Mouse (Mus musculus) ES-E14 (cell line): ENCODE data around the gene Uspl1. TPM values are rescaled to one million over a fixed set of nuclear protein-coding genes. Genes with fewer than 3 reads are reported as not detected.

Source experiments
- DNase-seq: peaks from one replicate; pipeline ENCODE4 v3.0.0-alpha.2; 2013; ENCODE audit warnings: low read depth, low spot score
- H3K27ac ChIP-seq: 2 replicates; pipeline ENCODE4 v1.5.1; 2012; ENCODE audit warnings: low read depth, mild to moderate bottlenecking, low read length, moderate library complexity, mixed read lengths; ENCODE audit not compliant: poor library complexity, insufficient read depth, severe bottlenecking
- H3K36me3 ChIP-seq: 2 replicates; pipeline ENCODE4 v1.6.1; 2012; ENCODE audit warnings: mild to moderate bottlenecking, low read length, moderate library complexity, mixed read lengths; ENCODE audit not compliant: control insufficient read depth, poor library complexity, insufficient read depth, severe bottlenecking
- H3K4me1 ChIP-seq, 2 experiments: fragments of 150-350 bp in 1 of 2; sonication (generic) in 1 of 2; 2 replicates each; pipeline ENCODE4 v1.6.1; 2012; ENCODE audit warnings: low read length in 2 of 2, mild to moderate bottlenecking in 1 of 2, mixed read lengths in 1 of 2; ENCODE audit not compliant: control insufficient read depth in 2 of 2, insufficient read depth in 2 of 2, poor library complexity in 1 of 2
- H3K4me3 ChIP-seq, 2 experiments: fragments of 150-350 bp in 1 of 2; sonication (generic) in 1 of 2; 2 replicates each; pipeline ENCODE4 v1.5.1; 2012; ENCODE audit warnings: low read length in 2 of 2, low read depth in 1 of 2, mild to moderate bottlenecking in 1 of 2, mixed read lengths in 1 of 2; ENCODE audit not compliant: insufficient read depth in 1 of 2, poor library complexity in 1 of 2, severe bottlenecking in 1 of 2
- H3K9ac ChIP-seq: 2 replicates; pipeline ENCODE4 v1.6.1; 2012; ENCODE audit warnings: low read depth, mild to moderate bottlenecking, low read length, mixed read lengths; ENCODE audit not compliant: poor library complexity, insufficient read depth, severe bottlenecking
- H3K9me3 ChIP-seq: fragments of 150-350 bp; sonication (generic); 2 replicates; pipeline ENCODE4 v1.6.1; 2012; ENCODE audit warnings: low read depth, mild to moderate bottlenecking, low read length; ENCODE audit not compliant: control insufficient read depth, insufficient read depth
- CHD2 ChIP-seq: IDR thresholded peaks from 2 replicates; pipeline ENCODE4 v1.6.1; 2014; ENCODE audit warnings: mild to moderate bottlenecking, low read depth, low read length, inconsistent platforms
- HCFC1 ChIP-seq: IDR thresholded peaks from 2 replicates; pipeline ENCODE4 v1.6.1; 2012; ENCODE audit warnings: low read length, inconsistent platforms, borderline replicate concordance; ENCODE audit not compliant: insufficient read depth
- MAFK ChIP-seq: IDR thresholded peaks from 2 replicates; pipeline ENCODE4 v1.6.1; 2014; ENCODE audit warnings: mild to moderate bottlenecking, low read depth, low read length, inconsistent platforms; ENCODE audit not compliant: insufficient read depth
- ZC3H11A ChIP-seq: IDR thresholded peaks from 2 replicates; pipeline ENCODE4 v1.6.1; 2012; ENCODE audit warnings: low read depth, mild to moderate bottlenecking, inconsistent platforms, low read length, borderline replicate concordance
- ZNF384 ChIP-seq: IDR thresholded peaks from 2 replicates; pipeline ENCODE4 v1.6.1; 2012; ENCODE audit warnings: low read depth, low read length, inconsistent platforms
- in situ Hi-C, 2 experiments: fragments of 600-800 bp; cut with MboI; formaldehyde crosslinking; loops; one replicate each; pipeline ENCODE4 v1.15.1; 2025; ENCODE audit warnings: low sequenced_read_pairs in 2 of 2, inconsistent platforms in 1 of 2; ENCODE audit not compliant: unreplicated experiment in 2 of 2
- total RNA-seq: library from RNA; depleted of rRNA; stranded (reverse); fragments of 300-350 nt; gene quantifications from 2 replicates; pipeline ENCODE4 v1.2.3, GENCODE M21; 2012

The Uspl1 gene
- total RNA-seq, 1 experiment = 108 TPM

DNA sequence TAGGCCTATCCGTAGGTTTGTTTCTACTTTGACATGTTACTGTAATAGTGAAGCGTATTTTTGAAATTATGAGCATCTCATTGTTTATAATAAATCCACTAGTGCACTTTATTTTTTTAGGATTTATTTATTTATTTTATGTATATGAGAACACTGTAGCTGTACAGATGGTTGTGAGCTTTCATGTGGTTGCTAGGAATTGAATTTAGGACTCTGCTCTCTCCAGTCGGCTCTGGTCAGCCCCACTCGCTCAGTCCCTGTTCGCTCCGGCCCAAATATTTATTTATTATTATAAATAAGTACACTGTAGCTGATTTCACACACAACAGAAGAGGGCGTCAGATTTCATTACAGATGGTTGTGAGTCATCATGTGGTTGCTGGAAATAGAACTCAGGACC, 24.6 kb downstream of the Uspl1 start:
- no peak overlapping the region for H3K27ac ChIP-seq
- peaks cover 0 to 9% of the 10 kb centered on the region in 2 experiments; a peak in 2 of 4 replicates for H3K4me1 ChIP-seq
- H3K9ac ChIP-seq = no peak overlapping the region
- TF ChIP-seq MAFK = no peak
- no peak for TF ChIP-seq HCFC1
- TF ChIP-seq CHD2 = no peak
- TF ChIP-seq ZNF384 = no peak
- H3K9me3 ChIP-seq = no peaks in the 10 kb centered on the region
- no peak overlapping the region for H3K4me3 ChIP-seq
- no peak for DNase-seq
- in situ Hi-C loops = no loop called here
- H3K36me3 ChIP-seq = peaks cover 60% of the 10 kb centered on the region

DNA sequence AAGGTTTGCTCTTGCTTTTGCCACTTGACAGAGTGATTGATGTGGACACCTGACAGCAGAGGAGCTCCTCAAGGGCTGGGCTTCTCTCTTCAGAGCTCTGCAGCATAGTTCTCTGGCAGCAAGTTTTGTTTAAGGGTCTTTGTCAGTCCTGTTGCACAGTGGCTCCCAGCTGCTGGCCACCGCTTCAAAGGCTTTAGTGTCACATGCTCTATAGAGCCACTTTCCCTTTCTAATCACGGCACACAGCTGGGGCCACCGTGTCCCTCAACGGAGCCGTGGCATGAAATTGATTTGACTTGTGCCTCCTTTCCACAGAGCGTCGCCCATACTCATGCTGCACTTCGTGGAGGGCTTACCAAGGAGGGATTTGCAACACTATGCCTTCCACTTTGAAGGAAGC, 25.2 kb downstream of the Uspl1 start:
- in situ Hi-C loops = no loop called here
- peaks cover 0 to 5% of the 10 kb centered on the region in 2 experiments; a peak in 2 of 4 replicates for H3K4me1 ChIP-seq
- H3K9ac ChIP-seq = no peak overlapping the region
- H3K4me3 ChIP-seq = no peak overlapping the region
- no peak overlapping the region for H3K27ac ChIP-seq
- no peak for DNase-seq
- H3K9me3 ChIP-seq = no peaks in the 10 kb centered on the region
- H3K36me3 ChIP-seq = peaks cover 61% of the 10 kb centered on the region
- TF ChIP-seq CHD2 (no peak), MAFK (no peak), ZC3H11A (no peak), ZNF384 (no peak), HCFC1 (no peak)

DNA sequence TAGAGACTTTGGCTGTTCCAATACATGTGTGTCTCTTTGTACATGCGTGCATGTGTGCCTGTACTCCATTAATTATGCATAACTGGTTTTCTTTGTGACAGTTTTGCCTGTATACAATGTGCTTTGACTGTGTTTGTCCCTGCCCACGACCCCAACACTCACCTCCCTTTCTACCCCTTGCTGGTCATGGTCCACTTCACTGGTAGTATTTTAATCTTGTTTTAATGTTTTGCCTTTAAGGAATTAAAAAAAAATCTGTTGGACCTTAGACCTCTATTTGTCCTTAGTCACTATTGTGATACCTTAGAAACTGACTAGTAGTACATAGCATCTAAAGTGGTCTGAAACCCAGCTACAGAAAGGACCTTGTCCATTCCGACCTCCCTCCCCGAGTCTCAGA, 26.9 kb downstream of the Uspl1 start:
- no peaks in the 10 kb centered on the region; a peak in 1 of 4 replicates for H3K4me1 ChIP-seq
- in situ Hi-C loops = no loop called here
- DNase-seq = no peak
- TF ChIP-seq CHD2 (no peak), HCFC1 (no peak), ZC3H11A (no peak), ZNF384 (no peak), MAFK (no peak)
- H3K27ac ChIP-seq = no peak overlapping the region
- peaks cover 63% of the 10 kb centered on the region for H3K36me3 ChIP-seq
- no peak overlapping the region for H3K4me3 ChIP-seq
- no peak overlapping the region for H3K9ac ChIP-seq
- H3K9me3 ChIP-seq = no peaks in the 10 kb centered on the region

GRCm38 (mm10) chr5:149212806-149213205, 28.7 kb downstream of the Uspl1 start:
- H3K4me1 ChIP-seq = no peaks in the 10 kb centered on the region

DNA sequence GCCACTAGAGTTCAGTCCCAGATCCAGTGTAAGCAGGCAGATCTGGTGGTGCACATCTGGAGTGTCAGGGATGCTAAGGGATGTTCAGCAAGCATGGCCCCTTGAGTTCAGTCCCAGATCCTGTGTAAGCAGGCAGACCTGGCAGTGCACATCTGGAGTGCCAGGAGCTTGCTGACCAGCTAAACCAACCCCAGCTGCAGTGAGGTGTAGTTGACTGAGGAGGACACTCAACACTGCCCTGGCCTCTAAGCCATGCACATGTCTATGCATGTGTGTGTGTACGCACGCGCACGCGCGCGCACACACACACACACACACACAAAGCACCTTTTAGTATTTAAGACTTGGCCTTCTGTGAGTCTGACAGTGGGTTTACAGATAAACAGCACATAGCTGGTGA, 31.4 kb downstream of the Uspl1 start:
- TF ChIP-seq HCFC1 (no peak), CHD2 (no peak), ZNF384 (no peak), ZC3H11A (no peak), MAFK (no peak)
- in situ Hi-C loops = no loop called here

More at GRCm38 (mm10) chr5:149212806-149213205, 28.7 kb downstream of the Uspl1 start:
- Histone ChIP-seq H3K4me3 (no peak overlapping the region), H3K9ac (no peak overlapping the region), H3K9me3 (no peaks in the 10 kb centered on the region), H3K36me3 (peaks cover 62% of the 10 kb centered on the region), H3K27ac (no peak overlapping the region)
- TF ChIP-seq MAFK (no peak), CHD2 (no peak), ZNF384 (no peak), ZC3H11A (no peak), HCFC1 (no peak)
- in situ Hi-C loops = no loop called here
- DNase-seq = no peak

More for the DNA sequence above, 31.4 kb downstream of the Uspl1 start:
- DNase-seq = no peak
- H3K4me1 ChIP-seq = no peaks in the 10 kb centered on the region
- no peak overlapping the region for H3K27ac ChIP-seq
- no peak overlapping the region for H3K4me3 ChIP-seq
- H3K9ac ChIP-seq = no peak overlapping the region
- peaks cover 15% of the 10 kb centered on the region for H3K9me3 ChIP-seq
- H3K36me3 ChIP-seq = peaks cover 50% of the 10 kb centered on the region
